Mouse (Mus musculus): ENCODE measurements around the gene Taok3. TPM values are rescaled to one million over a fixed set of nuclear protein-coding genes. Genes with fewer than 3 reads are reported as not detected.
"Not testable (repeated sequence)": the region's sequence is repeated elsewhere in the genome, so short reads cannot be mapped to it uniquely, and the experiment has no call there.

Gene Taok3
- polyA plus RNA-seq, 1 experiment: 5.1 TPM

DNA sequence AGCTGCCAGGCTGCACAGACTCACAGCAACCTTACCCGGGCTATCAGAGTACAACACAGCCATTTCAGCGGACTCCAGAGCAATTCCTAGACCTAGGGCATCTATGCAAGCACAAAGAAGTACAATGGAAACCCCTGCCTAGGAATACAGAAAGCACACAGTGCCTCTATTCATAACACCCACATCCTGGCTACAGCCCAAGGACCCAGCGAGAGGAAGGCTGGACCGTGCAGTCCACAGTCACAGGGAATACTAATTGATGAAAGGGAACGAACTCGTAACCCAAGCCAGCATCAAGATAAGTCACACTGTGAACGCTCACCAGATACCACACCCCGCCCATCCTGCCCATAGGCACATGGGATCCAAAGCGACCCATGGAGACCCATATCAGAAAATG lies 164.1 kb downstream of the Taok3 start:
- Histone ChIP-seq H3K9me3 (ENCODE audit: control insufficient read depth, low read length) (no peaks in the 10 kb centered on the region), H3K4me1 (ENCODE audit: control insufficient read depth) (peaks cover 51% of the 10 kb centered on the region), H3K4me3 (replicated peaks) (no peak overlapping the region), H3K27me3 (ENCODE audit: control insufficient read depth) (no peaks in the 10 kb centered on the region), H3K36me3 (ENCODE audit: control insufficient read depth) (peaks cover 35% of the 10 kb centered on the region)
- TF ChIP-seq GATA1 (IDR thresholded peaks at IDR 0.05; ENCODE audit: low read length) (no peak), TAL1 (IDR thresholded peaks at IDR 0.05; ENCODE audit: low read length) (no peak)

DNA sequence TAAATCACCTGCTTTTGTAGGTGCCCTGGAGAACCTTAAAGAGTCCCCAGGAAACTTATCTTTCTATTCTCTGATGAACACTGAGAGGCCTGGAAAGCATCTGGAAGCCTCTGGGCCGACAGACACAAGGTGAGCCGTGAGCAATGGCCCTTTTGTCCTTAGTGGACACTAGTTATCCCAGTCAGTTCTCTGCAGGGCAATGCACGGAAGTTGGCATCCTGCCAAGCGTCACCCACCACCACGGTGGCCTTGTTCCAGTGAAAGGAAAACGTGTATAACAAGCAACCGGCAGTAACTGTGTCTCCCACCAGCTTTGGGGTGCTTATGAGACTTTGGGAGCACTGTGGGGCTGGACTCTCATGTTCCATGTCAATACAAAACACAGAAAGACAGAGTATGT lies 164.8 kb downstream of the Taok3 start:
- Histone ChIP-seq H3K27me3 (ENCODE audit: control insufficient read depth) (no peaks in the 10 kb centered on the region), H3K4me1 (ENCODE audit: control insufficient read depth) (peaks cover 51% of the 10 kb centered on the region), H3K9me3 (ENCODE audit: control insufficient read depth, low read length) (no peaks in the 10 kb centered on the region), H3K36me3 (ENCODE audit: control insufficient read depth) (peaks cover 35% of the 10 kb centered on the region), H3K4me3 (replicated peaks) (no peak overlapping the region)
- TF ChIP-seq TAL1 (IDR thresholded peaks at IDR 0.05; ENCODE audit: low read length): no peak
- no peak for TF ChIP-seq GATA1 (IDR thresholded peaks at IDR 0.05; ENCODE audit: low read length)

DNA sequence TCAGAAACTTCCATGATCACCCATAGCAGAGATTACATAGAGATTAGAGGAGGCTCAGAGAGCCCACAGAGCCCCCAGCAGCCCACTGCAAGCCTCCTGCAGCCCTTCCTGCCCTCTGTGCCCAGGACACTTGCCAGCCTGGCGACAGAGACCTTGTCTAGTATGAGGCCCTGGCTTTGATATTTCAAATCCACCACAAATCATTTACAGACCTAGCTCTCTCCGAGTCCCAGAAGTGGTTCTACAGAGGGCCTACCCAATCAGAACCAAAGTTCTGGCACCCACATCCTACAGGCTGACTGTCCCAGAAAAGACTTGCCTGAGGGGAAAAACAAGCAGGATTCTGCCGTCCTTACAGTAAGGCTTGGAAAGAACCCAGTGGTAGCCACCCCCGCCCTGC lies 165.3 kb downstream of the Taok3 start:
- Histone ChIP-seq H3K4me1 (ENCODE audit: control insufficient read depth) (peaks cover 45% of the 10 kb centered on the region), H3K9me3 (ENCODE audit: control insufficient read depth, low read length) (0 out of 2 replicates have a peak, but pooled peaks cover 2% of the 10 kb centered on the region), H3K27me3 (ENCODE audit: control insufficient read depth) (no peaks in the 10 kb centered on the region), H3K36me3 (ENCODE audit: control insufficient read depth) (peaks cover 35% of the 10 kb centered on the region), H3K4me3 (replicated peaks) (no peak overlapping the region)
- TF ChIP-seq GATA1 (IDR thresholded peaks at IDR 0.05; ENCODE audit: low read length) (no peak), TAL1 (IDR thresholded peaks at IDR 0.05; ENCODE audit: low read length) (no peak)

DNA sequence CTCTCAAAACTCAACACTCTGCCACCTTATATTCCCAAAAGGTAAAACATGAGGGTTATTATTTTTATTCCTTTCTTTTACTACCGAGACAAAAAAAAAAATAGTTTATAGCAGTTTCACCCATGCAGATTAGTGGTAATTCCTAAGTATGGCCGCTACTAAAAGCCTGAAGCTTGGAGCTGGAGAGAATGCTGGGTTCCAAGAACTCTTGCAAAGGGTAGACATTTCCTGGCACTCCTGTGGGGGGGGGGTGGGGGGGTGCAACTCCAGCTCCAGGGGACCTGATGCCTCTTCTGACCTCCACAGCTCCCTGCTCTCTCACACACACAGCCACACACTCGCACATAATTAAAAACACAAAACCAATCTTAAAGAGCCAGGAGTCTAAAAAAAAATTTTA lies 166.4 kb downstream of the Taok3 start:
- H3K9me3 ChIP-seq (ENCODE audit: control insufficient read depth, low read length): peaks cover 2% of the 10 kb centered on the region; the same call in 1 of the 2 replicates
- TF ChIP-seq TAL1 (IDR thresholded peaks at IDR 0.05; ENCODE audit: low read length): no peak
- TF ChIP-seq GATA1 (IDR thresholded peaks at IDR 0.05; ENCODE audit: low read length): no peak
- no peaks in the 10 kb centered on the region for H3K27me3 ChIP-seq (ENCODE audit: control insufficient read depth)
- H3K36me3 ChIP-seq (ENCODE audit: control insufficient read depth): peaks cover 31% of the 10 kb centered on the region
- peak overlapping the region; percentile 76 for H3K4me3 ChIP-seq (replicated peaks)
- peaks cover 39% of the 10 kb centered on the region for H3K4me1 ChIP-seq (ENCODE audit: control insufficient read depth)

DNA sequence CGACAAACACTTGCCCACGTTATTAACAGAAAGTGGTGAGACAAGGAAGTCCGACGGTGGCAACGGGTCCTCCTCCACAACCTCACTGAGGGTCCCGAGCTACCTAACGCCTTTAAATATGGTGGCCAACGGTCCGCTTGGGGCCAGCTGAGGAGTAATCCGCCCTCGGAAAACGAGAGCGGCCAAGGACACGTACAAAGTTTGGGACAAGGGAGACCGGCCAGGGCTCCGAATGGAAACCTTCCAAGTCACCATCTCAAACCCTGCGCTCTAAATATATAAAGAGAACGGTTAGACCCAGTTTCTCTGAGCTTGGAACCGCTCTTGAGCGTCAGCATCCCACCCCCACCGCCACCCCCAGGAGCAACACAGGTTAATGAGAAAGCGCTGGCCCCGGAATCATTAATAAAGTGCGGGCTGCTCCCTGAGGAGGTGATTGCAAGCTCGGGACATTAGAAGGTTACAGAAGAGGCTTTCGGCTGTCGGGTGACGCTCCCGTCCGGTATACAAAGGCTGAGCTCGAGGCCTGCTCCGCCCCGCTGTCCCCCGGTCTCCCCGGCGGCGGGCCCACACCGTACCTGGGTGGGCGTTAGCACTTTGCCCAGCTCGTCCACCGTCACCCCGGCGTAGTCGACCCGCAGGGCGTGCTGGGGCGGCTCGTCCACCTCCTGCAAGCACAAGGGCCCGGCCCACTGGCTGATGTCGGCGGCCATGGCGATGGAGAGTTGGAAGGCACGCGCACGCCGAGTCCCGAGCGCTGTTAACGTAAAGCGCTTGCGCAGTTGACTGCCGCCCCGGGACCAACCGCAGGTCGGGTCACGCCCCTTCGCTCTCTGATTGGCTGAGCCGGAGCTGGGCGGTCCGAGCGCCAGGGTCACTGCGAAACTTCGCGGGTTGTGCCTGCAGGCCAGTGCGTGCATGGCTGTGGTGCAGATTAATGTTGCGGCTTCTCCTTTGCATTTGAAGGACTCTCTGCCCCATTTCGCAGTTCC lies 167.2 kb downstream of the Taok3 start, which contains the start of gene Pebp1:
TSS of gene Pebp1 (minus strand) at position 795 of the 992 bp plus-strand sequence.
- H3K4me3 ChIP-seq (replicated peaks): peak within 1 kb of the TSS; percentile 76
- TF ChIP-seq GATA1 (IDR thresholded peaks at IDR 0.05; ENCODE audit: low read length) (no peak), TAL1 (IDR thresholded peaks at IDR 0.05; ENCODE audit: low read length) (no peak)
- peaks cover 39% of the 10 kb centered on the region for H3K4me1 ChIP-seq (ENCODE audit: control insufficient read depth)
- peaks cover 2% of the 10 kb centered on the region; the same call in 1 of the 2 replicates for H3K9me3 ChIP-seq (ENCODE audit: control insufficient read depth, low read length)
- no peaks in the 10 kb centered on the region for H3K27me3 ChIP-seq (ENCODE audit: control insufficient read depth)
- peaks cover 26% of the 10 kb centered on the region for H3K36me3 ChIP-seq (ENCODE audit: control insufficient read depth)

DNA sequence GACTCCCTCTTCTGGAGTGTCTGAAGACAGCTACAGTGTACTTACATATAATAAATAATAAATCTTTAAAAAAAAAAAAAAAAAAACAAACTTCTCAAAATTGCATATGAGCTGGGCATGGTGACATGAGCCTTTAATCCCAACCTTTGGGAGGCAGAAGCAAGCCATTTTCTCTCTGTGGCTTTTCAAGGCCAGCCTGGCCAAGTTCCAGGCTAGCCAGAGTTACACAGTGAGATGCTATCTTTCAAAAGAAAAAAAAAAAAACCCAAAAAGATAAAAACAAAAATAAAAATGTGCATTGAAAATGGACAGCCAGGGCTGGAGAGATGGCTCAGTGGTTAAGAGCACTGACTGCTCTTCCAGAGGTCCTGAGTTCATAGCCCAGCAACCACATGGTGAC lies 169.7 kb downstream of the Taok3 start:
- no peak for TF ChIP-seq TAL1 (IDR thresholded peaks at IDR 0.05; ENCODE audit: low read length)
- no peak for TF ChIP-seq GATA1 (IDR thresholded peaks at IDR 0.05; ENCODE audit: low read length)
- H3K4me3 ChIP-seq (replicated peaks): no peak overlapping the region
- H3K27me3 ChIP-seq (ENCODE audit: control insufficient read depth): no peaks in the 10 kb centered on the region

DNA sequence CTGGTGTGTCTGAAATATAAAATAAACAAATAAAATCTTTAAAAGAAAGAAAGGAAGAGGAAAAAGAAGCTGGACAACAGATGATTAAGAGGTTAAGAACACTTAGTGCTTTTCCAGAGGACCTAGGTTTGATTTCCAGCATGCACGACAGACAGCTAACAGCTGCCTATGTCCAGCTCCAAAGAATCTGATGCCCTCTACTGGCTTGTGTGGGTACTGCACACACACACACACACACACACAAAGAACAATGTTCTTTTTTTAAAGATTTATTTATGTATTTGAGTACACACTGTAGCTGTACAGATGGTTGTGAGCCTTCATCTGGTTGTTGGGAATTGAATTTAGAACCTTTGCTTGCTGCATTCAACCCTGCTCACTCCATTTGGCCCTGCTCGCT lies 170.2 kb downstream of the Taok3 start:
- TF ChIP-seq GATA1 (IDR thresholded peaks at IDR 0.05; ENCODE audit: low read length): no peak
- TF ChIP-seq TAL1 (IDR thresholded peaks at IDR 0.05; ENCODE audit: low read length): no peak
- peaks cover 34% of the 10 kb centered on the region for H3K4me1 ChIP-seq (ENCODE audit: control insufficient read depth)
- H3K4me3 ChIP-seq (replicated peaks): no peak overlapping the region
- H3K36me3 ChIP-seq (ENCODE audit: control insufficient read depth): peaks cover 7% of the 10 kb centered on the region
- H3K27me3 ChIP-seq (ENCODE audit: control insufficient read depth): no peaks in the 10 kb centered on the region
- H3K9me3 ChIP-seq (ENCODE audit: control insufficient read depth, low read length): peaks cover 2% of the 10 kb centered on the region; the same call in 1 of the 2 replicates

More for the DNA sequence above, 169.7 kb downstream of the Taok3 start:
- Histone ChIP-seq H3K4me1 (ENCODE audit: control insufficient read depth) (peaks cover 36% of the 10 kb centered on the region), H3K36me3 (ENCODE audit: control insufficient read depth) (peaks cover 12% of the 10 kb centered on the region), H3K9me3 (ENCODE audit: control insufficient read depth, low read length) (peaks cover 2% of the 10 kb centered on the region; the same call in 1 of the 2 replicates)

DNA sequence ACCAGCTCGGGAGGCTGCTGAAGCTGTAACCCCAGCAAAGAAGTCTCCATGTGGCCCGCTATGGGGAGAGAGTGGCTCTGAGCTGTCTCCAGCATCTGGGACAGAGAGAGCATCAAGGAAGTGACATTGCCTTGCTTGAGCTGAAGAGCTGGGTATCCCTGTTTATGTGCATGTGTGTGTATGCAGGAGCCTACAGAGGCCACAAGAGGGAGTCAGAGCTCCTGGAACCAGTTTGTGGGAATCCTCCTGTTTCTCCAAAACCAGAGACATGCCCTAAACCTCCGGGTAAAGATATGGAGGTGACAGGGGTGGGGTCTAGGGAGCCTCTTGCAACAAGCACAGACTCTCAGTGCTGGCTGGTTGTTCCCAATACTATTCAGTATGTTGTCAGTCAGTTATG lies 171.4 kb downstream of the Taok3 start:
- Histone ChIP-seq H3K9me3 (ENCODE audit: control insufficient read depth, low read length) (peaks cover 2% of the 10 kb centered on the region; the same call in 1 of the 2 replicates), H3K27me3 (ENCODE audit: control insufficient read depth) (no peaks in the 10 kb centered on the region), H3K4me1 (ENCODE audit: control insufficient read depth) (peaks cover 23% of the 10 kb centered on the region), H3K4me3 (replicated peaks) (no peak overlapping the region), H3K36me3 (ENCODE audit: control insufficient read depth) (no peaks in the 10 kb centered on the region)
- TF ChIP-seq GATA1 (IDR thresholded peaks at IDR 0.05; ENCODE audit: low read length) (no peak), TAL1 (IDR thresholded peaks at IDR 0.05; ENCODE audit: low read length) (no peak)

DNA sequence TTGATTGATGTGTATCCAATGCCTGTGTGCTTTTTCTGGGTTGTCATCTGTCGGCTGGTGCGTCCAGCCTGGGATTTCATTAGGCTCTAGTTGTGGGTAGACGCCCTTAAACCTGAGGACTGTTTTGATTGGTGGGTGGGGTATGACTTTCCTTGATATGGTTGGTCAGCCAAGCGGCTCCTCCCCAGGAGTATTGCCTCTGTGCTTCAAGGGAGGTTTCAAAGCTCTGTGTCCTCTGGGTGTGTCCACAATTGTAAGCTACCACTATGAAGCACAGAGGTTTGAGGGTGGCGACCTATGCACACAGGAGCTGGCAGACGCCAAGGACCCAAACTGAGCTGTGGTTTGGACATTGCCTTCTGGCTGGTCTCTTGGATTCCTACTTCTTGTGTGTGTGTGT lies 172.6 kb downstream of the Taok3 start:
- Histone ChIP-seq H3K4me3 (replicated peaks) (no peak overlapping the region), H3K27me3 (ENCODE audit: control insufficient read depth) (no peaks in the 10 kb centered on the region), H3K4me1 (ENCODE audit: control insufficient read depth) (peaks cover 13% of the 10 kb centered on the region), H3K36me3 (ENCODE audit: control insufficient read depth) (no peaks in the 10 kb centered on the region), H3K9me3 (ENCODE audit: control insufficient read depth, low read length) (peaks cover 2% of the 10 kb centered on the region; the same call in 1 of the 2 replicates)
- TF ChIP-seq TAL1 (IDR thresholded peaks at IDR 0.05; ENCODE audit: low read length) (no peak), GATA1 (IDR thresholded peaks at IDR 0.05; ENCODE audit: low read length) (no peak)

DNA sequence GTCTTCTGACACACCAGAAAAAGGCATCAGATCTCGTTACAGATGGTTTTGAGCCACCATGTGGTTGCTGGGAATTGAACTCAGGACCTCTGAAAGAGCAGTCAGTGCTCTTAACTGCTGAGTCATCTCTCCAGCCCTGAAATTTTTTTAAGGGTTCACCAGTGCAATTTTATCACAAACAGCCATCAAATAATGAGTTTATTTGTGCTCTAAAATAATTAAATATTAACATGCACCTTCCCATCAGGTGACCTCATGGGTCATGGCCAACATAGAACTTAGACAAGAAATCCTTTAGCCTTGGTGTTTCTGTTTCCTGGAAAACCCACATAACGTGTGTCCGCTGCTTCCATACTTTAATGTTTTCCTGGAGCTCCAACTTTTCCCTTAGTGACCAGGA lies 173.8 kb downstream of the Taok3 start:
- H3K4me1 ChIP-seq (ENCODE audit: control insufficient read depth); H3K27me3 ChIP-seq (ENCODE audit: control insufficient read depth); H3K9me3 ChIP-seq (ENCODE audit: control insufficient read depth, low read length); H3K4me3 ChIP-seq (replicated peaks); H3K36me3 ChIP-seq (ENCODE audit: control insufficient read depth): not testable (repeated sequence)
